Mouse (Mus musculus): ENCODE results near the gene Ppp1r15a. TPM values are rescaled to one million over a fixed set of nuclear protein-coding genes. Genes with fewer than 3 reads are reported as not detected.
A peak's percentile ranks its signal among the peaks of the same experiment; 100 is the strongest.

Ppp1r15a gene
- 17.3 and 19.1 TPM in 2 replicates for polyA plus RNA-seq (2015; fragmentation: Nextera tagmentation; extraction: Ambion mirVana)

GRCm38 (mm10) chr7:45525809-45526473 lies at the start of gene Ppp1r15a, which contains the start of gene Plekha4:
TSS of gene Ppp1r15a (minus strand) at chr7:45526268.
TSS of gene Plekha4 (plus strand) at chr7:45526330.
- Histone ChIP-seq H3K4me1 (ENCODE audit: control insufficient read depth, insufficient read depth, low read length) (peaks cover 30% of the 10 kb centered on the region), H3K4me3 (ENCODE audit: low read length) (peak within 1 kb of the TSS; percentile 87), H3K27ac (ENCODE audit: low read length) (peak within 1 kb of the TSS; percentile 95), H3K4me2 (ENCODE audit: low read depth, low read length) (peak within 1 kb of the TSS; percentile 93), H3K9ac (ENCODE audit: low read depth, low read length) (peak within 1 kb of the TSS; percentile 97), H3K36me3 (ENCODE audit: control insufficient read depth, insufficient read depth, low read length) (no peaks in the 10 kb centered on the region), H3K27me3 (replicated peaks; ENCODE audit: control insufficient read depth, insufficient read depth, low read length) (no peaks in the 10 kb centered on the region), H3K9me3 (ENCODE audit: control insufficient read depth, low read length) (no peaks in the 10 kb centered on the region)
- peak; percentile 87 for ATAC-seq
- under 1% methylated on average over 54 of the region's 54 CpGs for WGBS

- H3K9ac ChIP-seq (ENCODE audit: low read depth, low read length), result peak overlapping the region; percentile 58
- WGBS, result 69% methylated on average over 15 of the region's 15 CpGs
- H3K27me3 ChIP-seq (replicated peaks; ENCODE audit: control insufficient read depth, insufficient read depth, low read length), result no peaks in the 10 kb centered on the region
- peaks cover 30% of the 10 kb centered on the region for H3K4me1 ChIP-seq (ENCODE audit: control insufficient read depth, insufficient read depth, low read length)
- H3K36me3 ChIP-seq (ENCODE audit: control insufficient read depth, insufficient read depth, low read length), result peaks cover 5% of the 10 kb centered on the region; the same call in 1 of the 2 replicates
- peak overlapping the region; percentile 47 for H3K4me3 ChIP-seq (ENCODE audit: low read length)
- H3K27ac ChIP-seq (ENCODE audit: low read length), result peak overlapping the region; percentile 63
- H3K9me3 ChIP-seq (ENCODE audit: control insufficient read depth, low read length), result no peaks in the 10 kb centered on the region
- ATAC-seq, result peak; percentile 87
- peak overlapping the region; percentile 52 for H3K4me2 ChIP-seq (ENCODE audit: low read depth, low read length)
These were observed 48.7 kb upstream of the Ppp1r15a start for GRCm38 (mm10) chr7:45574472-45575379.

DNA sequence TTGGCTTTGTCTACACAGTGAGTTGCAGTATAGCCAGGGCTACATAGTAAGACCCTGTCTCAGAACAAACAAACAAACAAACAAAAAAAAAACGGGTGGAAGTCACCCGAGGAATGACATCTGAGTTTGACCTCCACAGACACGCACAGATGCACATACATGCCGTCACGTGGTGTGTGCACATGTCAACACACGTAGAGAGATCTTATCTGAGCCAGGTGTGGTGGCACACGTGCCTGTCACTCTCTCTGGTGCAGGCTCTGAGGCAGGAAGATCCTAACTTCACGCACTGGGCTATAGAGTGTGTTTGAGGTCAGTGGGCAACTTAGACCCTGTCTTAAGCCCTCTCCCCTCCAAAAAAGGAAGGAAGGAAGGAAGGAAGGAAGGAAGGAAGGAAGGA lies 47.9 kb upstream of the Ppp1r15a start:
- no peaks in the 10 kb centered on the region for H3K9me3 ChIP-seq (ENCODE audit: control insufficient read depth, low read length)
- peak overlapping the region; percentile 58; the same call in 1 of the 2 replicates for H3K9ac ChIP-seq (ENCODE audit: low read depth, low read length)
- H3K4me1 ChIP-seq (ENCODE audit: control insufficient read depth, insufficient read depth, low read length), result peaks cover 30% of the 10 kb centered on the region
- no peaks in the 10 kb centered on the region for H3K27me3 ChIP-seq (replicated peaks; ENCODE audit: control insufficient read depth, insufficient read depth, low read length)
- no peak for ATAC-seq
- no peak overlapping the region for H3K27ac ChIP-seq (ENCODE audit: low read length)
- 69% methylated on average over 8 of the region's 8 CpGs for WGBS
- peak overlapping the region; percentile 47 for H3K4me3 ChIP-seq (ENCODE audit: low read length)
- peak overlapping the region; percentile 52 for H3K4me2 ChIP-seq (ENCODE audit: low read depth, low read length)
- peaks cover 5% of the 10 kb centered on the region; the same call in 1 of the 2 replicates for H3K36me3 ChIP-seq (ENCODE audit: control insufficient read depth, insufficient read depth, low read length)

- peaks cover 34% of the 10 kb centered on the region for H3K4me1 ChIP-seq (ENCODE audit: control insufficient read depth, insufficient read depth, low read length)
- no peak overlapping the region for H3K4me2 ChIP-seq (ENCODE audit: low read depth, low read length)
- no peaks in the 10 kb centered on the region for H3K9me3 ChIP-seq (ENCODE audit: control insufficient read depth, low read length)
- H3K9ac ChIP-seq (ENCODE audit: low read depth, low read length), result no peak overlapping the region
- no peak overlapping the region for H3K4me3 ChIP-seq (ENCODE audit: low read length)
- H3K27me3 ChIP-seq (replicated peaks; ENCODE audit: control insufficient read depth, insufficient read depth, low read length), result no peaks in the 10 kb centered on the region
- no peak overlapping the region for H3K27ac ChIP-seq (ENCODE audit: low read length)
- no peak for ATAC-seq
- WGBS, result 42% methylated on average over 1 of the region's 1 CpGs
- H3K36me3 ChIP-seq (ENCODE audit: control insufficient read depth, insufficient read depth, low read length), result 0 out of 2 replicates have a peak, but pooled peaks cover 5% of the 10 kb centered on the region
These were observed 45.9 kb upstream of the Ppp1r15a start for GRCm38 (mm10) chr7:45571966-45572365.

DNA sequence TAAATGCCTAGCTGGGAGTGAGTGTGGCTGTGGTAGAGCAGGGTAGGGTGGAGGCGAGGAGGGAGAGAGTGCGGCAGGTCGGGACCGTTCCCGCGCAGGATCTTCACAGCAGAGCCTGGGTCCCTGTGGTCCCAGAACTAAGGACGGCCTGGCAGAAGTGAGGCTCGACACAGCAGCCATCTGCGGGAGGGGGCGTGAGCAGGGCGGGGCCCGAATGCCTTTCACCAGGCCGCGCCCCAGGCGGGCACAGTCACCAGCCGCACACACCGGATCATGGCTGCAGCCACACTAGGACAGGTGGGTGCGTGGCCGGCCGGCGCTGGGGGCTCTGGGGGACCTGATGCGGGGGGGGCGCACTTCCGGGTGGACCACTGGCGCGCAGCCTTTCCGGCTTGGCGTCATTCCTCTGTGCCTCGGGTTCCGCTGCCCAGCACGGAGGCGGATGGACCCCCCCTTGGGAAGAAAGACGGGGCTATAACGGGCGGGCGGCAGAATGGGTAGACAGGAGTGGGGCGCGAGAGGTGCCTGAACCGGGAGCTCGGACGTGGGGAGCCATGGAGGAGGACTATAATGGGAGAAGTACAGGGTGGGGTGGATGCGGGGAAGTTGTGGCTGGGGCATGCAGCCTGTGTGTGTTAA lies 44.2 kb upstream of the Ppp1r15a start, which contains the start of gene Bcat2:
Bcat2 (plus strand) TSS at position 51 of the 639 bp plus-strand sequence.
- no peaks in the 10 kb centered on the region for H3K9me3 ChIP-seq (ENCODE audit: control insufficient read depth, low read length)

GRCm38 (mm10) chr7:45568601-45569473 lies 42.8 kb upstream of the Ppp1r15a start:
- H3K36me3 ChIP-seq (ENCODE audit: control insufficient read depth, insufficient read depth, low read length), result no peaks in the 10 kb centered on the region
- H3K4me2 ChIP-seq (ENCODE audit: low read depth, low read length), result peak overlapping the region; percentile 56
- H3K4me3 ChIP-seq (ENCODE audit: low read length), result peak overlapping the region; percentile 40
- H3K9me3 ChIP-seq (ENCODE audit: control insufficient read depth, low read length), result no peaks in the 10 kb centered on the region
- peaks cover 28% of the 10 kb centered on the region for H3K4me1 ChIP-seq (ENCODE audit: control insufficient read depth, insufficient read depth, low read length)
- no peaks in the 10 kb centered on the region for H3K27me3 ChIP-seq (replicated peaks; ENCODE audit: control insufficient read depth, insufficient read depth, low read length)
- peak overlapping the region; percentile 38; the same call in 1 of the 2 replicates for H3K9ac ChIP-seq (ENCODE audit: low read depth, low read length)
- H3K27ac ChIP-seq (ENCODE audit: low read length), result peak overlapping the region; percentile 89
- peak; percentile 41 for ATAC-seq
- WGBS, result 75% methylated on average over 10 of the region's 10 CpGs

More for the DNA sequence above, 44.2 kb upstream of the Ppp1r15a start, which contains the start of gene Bcat2:
- 3% methylated on average over 42 of the region's 42 CpGs for WGBS
- ATAC-seq, result peak; percentile 31
- Histone ChIP-seq H3K4me2 (ENCODE audit: low read depth, low read length) (peak within 1 kb of the TSS; percentile 63), H3K4me1 (ENCODE audit: control insufficient read depth, insufficient read depth, low read length) (peaks cover 28% of the 10 kb centered on the region), H3K9ac (ENCODE audit: low read depth, low read length) (peak within 1 kb of the TSS; percentile 83), H3K36me3 (ENCODE audit: control insufficient read depth, insufficient read depth, low read length) (0 out of 2 replicates have a peak, but pooled peaks cover under 1% of the 10 kb centered on the region), H3K4me3 (ENCODE audit: low read length) (peak within 1 kb of the TSS; percentile 60), H3K27me3 (replicated peaks; ENCODE audit: control insufficient read depth, insufficient read depth, low read length) (no peaks in the 10 kb centered on the region), H3K27ac (ENCODE audit: low read length) (peak within 1 kb of the TSS; percentile 89)

- Histone ChIP-seq H3K4me3 (ENCODE audit: low read length) (peak overlapping the region; percentile 40), H3K9ac (ENCODE audit: low read depth, low read length) (peak overlapping the region; percentile 55), H3K27ac (ENCODE audit: low read length) (peak overlapping the region; percentile 89), H3K27me3 (replicated peaks; ENCODE audit: control insufficient read depth, insufficient read depth, low read length) (no peaks in the 10 kb centered on the region), H3K4me1 (ENCODE audit: control insufficient read depth, insufficient read depth, low read length) (peaks cover 25% of the 10 kb centered on the region), H3K36me3 (ENCODE audit: control insufficient read depth, insufficient read depth, low read length) (no peaks in the 10 kb centered on the region), H3K4me2 (ENCODE audit: low read depth, low read length) (peak overlapping the region; percentile 56), H3K9me3 (ENCODE audit: control insufficient read depth, low read length) (no peaks in the 10 kb centered on the region)
- peak; percentile 98 for ATAC-seq
- 0% methylated on average over 24 of the region's 24 CpGs for WGBS
These were observed 41.9 kb upstream of the Ppp1r15a start for GRCm38 (mm10) chr7:45567780-45568516.
